Mouse (Mus musculus) hindbrain, embryonic 16.5 days (tissue): Measurements from ENCODE around the gene Ptar1. TPM values are rescaled to one million over a fixed set of nuclear protein-coding genes. Genes with fewer than 3 reads are reported as not detected.
A peak's percentile ranks its signal among the peaks of the same experiment; 100 is the strongest.
"Not testable (repeated sequence)": the region's sequence is repeated elsewhere in the genome, so short reads cannot be mapped to it uniquely, and the experiment has no call there.

ENCODE experiments used
- ATAC-seq: fragments of 200-750 bp; cut with Nextera tagmentation; 2 replicates; pipeline ENCODE4 v1.8.0; 2017; ENCODE audit warnings: moderate TSS enrichment, moderate library complexity
- H3K27ac ChIP-seq: fragments of 300-500 bp; sonication (generic); 2 replicates; pipeline ENCODE4 v1.5.1; 2014; ENCODE audit warnings: low read depth, mild to moderate bottlenecking, control low read depth, low read length, moderate library complexity
- H3K27me3 ChIP-seq: fragments of 300-500 bp; sonication (generic); replicated peaks from 2 replicates; pipeline ENCODE4 v1.6.1; 2014; ENCODE audit warnings: low read length; ENCODE audit not compliant: control insufficient read depth, insufficient read depth
- H3K36me3 ChIP-seq: fragments of 300-500 bp; sonication (generic); 2 replicates; pipeline ENCODE4 v1.6.1; 2014; ENCODE audit warnings: mild to moderate bottlenecking, low read length, moderate library complexity, mixed read lengths; ENCODE audit not compliant: control insufficient read depth, insufficient read depth
- H3K4me1 ChIP-seq: fragments of 300-500 bp; sonication (generic); 2 replicates; pipeline ENCODE4 v1.6.1; 2014; ENCODE audit warnings: low read depth, low read length; ENCODE audit not compliant: control insufficient read depth, insufficient read depth
- H3K4me2 ChIP-seq: fragments of 300-500 bp; sonication (generic); 2 replicates; pipeline ENCODE4 v1.6.1; 2014; ENCODE audit warnings: mild to moderate bottlenecking, low read length, control low read depth, moderate library complexity
- H3K4me3 ChIP-seq: fragments of 300-500 bp; sonication (generic); 2 replicates; pipeline ENCODE4 v1.5.1; 2014; ENCODE audit warnings: mild to moderate bottlenecking, low read length, control low read depth, moderate library complexity
- H3K9ac ChIP-seq: fragments of 300-500 bp; sonication (generic); 2 replicates; pipeline ENCODE4 v1.6.1; 2014; ENCODE audit warnings: low read depth, mild to moderate bottlenecking, control low read depth, low read length, moderate library complexity
- H3K9me3 ChIP-seq: fragments of 300-500 bp; sonication (generic); 2 replicates; pipeline ENCODE4 v1.6.1; 2014; ENCODE audit warnings: mild to moderate bottlenecking, low read length, moderate library complexity; ENCODE audit not compliant: control insufficient read depth
- WGBS: fragments of 180-500 bp; shearing (Covaris S2); extraction: QIAGEN DNeasy Blood & Tissue Kit; methylation state at CpG from one replicate; pipeline ENCODE4 v1.1.7; 2014; 5-methylcytosine and 5-hydroxymethylcytosine counted together
- polyA plus RNA-seq: library from polyadenylated mRNA; unstranded; fragments of >200 nt; fragmentation: Nextera tagmentation; extraction: Ambion mirVana; gene quantifications from 2 replicates; pipeline ENCODE4 v1.2.1, GENCODE M21; 2015

Gene Ptar1
- polyA plus RNA-seq, 1 experiment from 2014 or later: 4.0 TPM

DNA sequence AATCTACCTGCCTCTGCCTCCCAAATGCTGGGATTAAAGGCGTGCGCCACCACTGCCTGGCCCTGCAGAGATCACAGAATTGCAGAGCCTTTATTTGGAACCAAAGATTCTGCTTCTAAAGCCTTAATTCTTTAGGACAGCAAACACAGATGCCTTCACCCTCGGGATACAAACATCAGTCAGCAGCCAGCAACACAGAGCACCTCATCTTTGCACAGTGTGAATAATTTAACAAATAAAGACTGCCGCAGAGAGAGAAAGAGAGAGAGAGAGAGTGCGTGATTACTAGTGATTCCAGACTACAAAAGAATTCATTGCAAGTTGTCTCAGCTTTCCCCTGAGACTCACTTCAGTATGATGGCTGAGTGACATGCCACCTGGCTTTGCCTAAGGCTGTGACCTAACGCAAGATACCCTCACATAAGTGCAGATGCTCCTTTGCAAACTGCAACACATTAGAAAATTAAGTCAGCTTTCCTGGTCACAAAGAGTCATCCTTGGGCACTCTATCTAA is 19.0 kb upstream of the Ptar1 start:
- Histone ChIP-seq H3K36me3 (no peaks in the 10 kb centered on the region), H3K4me2 (no peak overlapping the region), H3K27ac (no peak overlapping the region), H3K9ac (no peak overlapping the region), H3K27me3 (no peaks in the 10 kb centered on the region), H3K9me3 (no peaks in the 10 kb centered on the region), H3K4me3 (no peak overlapping the region), H3K4me1 (no peaks in the 10 kb centered on the region)
- 49% methylated on average over 6 of the region's 6 CpGs for WGBS
- ATAC-seq: no peak

DNA sequence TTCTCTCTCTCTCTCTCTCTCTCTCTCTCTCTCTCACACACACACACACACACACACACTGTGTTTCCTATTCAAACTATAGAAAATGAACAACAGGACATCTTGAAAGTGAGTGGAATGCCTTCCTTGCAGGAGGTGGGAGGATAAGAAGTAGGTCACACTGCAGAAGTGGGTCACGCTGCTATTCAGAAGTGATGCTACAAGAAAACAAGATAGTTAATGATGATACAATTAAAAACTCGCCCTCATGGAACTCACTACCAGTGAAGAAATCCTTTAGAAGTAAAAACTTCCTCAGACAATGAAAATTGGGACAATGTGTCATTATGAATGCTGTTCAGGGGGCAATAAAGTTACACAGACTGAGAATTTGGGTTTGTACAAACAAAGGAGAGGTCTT is 14.2 kb upstream of the Ptar1 start:
- Histone ChIP-seq H3K27ac (no peak overlapping the region), H3K4me2 (no peak overlapping the region), H3K9ac (no peak overlapping the region), H3K4me1 (no peaks in the 10 kb centered on the region), H3K36me3 (no peaks in the 10 kb centered on the region), H3K9me3 (no peaks in the 10 kb centered on the region), H3K27me3 (no peaks in the 10 kb centered on the region), H3K4me3 (no peak overlapping the region)
- no peak for ATAC-seq
- 62% methylated on average over 2 of the region's 2 CpGs for WGBS

GRCm38 (mm10) chr19:23675656-23676055 is 11.6 kb upstream of the Ptar1 start:
- not testable (repeated sequence) for H3K27ac ChIP-seq, H3K9me3 ChIP-seq, H3K27me3 ChIP-seq, H3K36me3 ChIP-seq, H3K9ac ChIP-seq, H3K4me2 ChIP-seq, H3K4me3 ChIP-seq, ATAC-seq, H3K4me1 ChIP-seq
- 93% methylated on average over 8 of the region's 8 CpGs for WGBS

DNA sequence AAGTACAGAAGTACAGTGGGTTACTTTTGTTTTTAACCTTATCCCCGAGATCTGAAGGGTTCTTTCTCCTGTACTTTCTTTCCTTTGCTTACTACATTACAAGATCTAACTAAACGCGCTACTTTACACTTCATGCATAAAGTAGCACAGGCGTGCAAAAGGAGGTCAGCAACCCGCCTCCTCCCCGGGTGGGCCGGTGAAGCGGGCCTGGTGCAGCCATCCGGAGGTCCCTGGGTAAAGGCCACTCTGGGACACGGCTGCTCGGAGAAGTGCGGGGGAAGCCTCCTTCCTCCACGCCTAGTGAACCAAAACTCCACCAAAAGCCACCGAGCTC is 300 bp upstream of the Ptar1 start:
- Histone ChIP-seq H3K4me2 (peak overlapping the region; percentile 66), H3K36me3 (no peaks in the 10 kb centered on the region), H3K4me1 (peaks cover 13% of the 10 kb centered on the region), H3K9ac (peak overlapping the region; percentile 95), H3K27ac (peak overlapping the region; percentile 96), H3K9me3 (no peaks in the 10 kb centered on the region), H3K27me3 (no peaks in the 10 kb centered on the region), H3K4me3 (peak overlapping the region; percentile 76)
- WGBS: under 1% methylated on average over 14 of the region's 14 CpGs
- ATAC-seq: no peak; the same call in 1 of the 2 replicates

GRCm38 (mm10) chr19:23688421-23688946 is 1.3 kb downstream of the Ptar1 start:
- no peaks in the 10 kb centered on the region for H3K27me3 ChIP-seq
- H3K9me3 ChIP-seq: no peaks in the 10 kb centered on the region
- H3K9ac ChIP-seq: no peak overlapping the region
- H3K4me1 ChIP-seq: peaks cover 13% of the 10 kb centered on the region
- no peak for ATAC-seq
- peak overlapping the region; percentile 31 for H3K4me3 ChIP-seq
- WGBS: 13% methylated on average over 4 of the region's 4 CpGs
- peak overlapping the region; percentile 66 for H3K4me2 ChIP-seq
- H3K27ac ChIP-seq: peak overlapping the region; percentile 31; the same call in 1 of the 2 replicates
- H3K36me3 ChIP-seq: no peaks in the 10 kb centered on the region

DNA sequence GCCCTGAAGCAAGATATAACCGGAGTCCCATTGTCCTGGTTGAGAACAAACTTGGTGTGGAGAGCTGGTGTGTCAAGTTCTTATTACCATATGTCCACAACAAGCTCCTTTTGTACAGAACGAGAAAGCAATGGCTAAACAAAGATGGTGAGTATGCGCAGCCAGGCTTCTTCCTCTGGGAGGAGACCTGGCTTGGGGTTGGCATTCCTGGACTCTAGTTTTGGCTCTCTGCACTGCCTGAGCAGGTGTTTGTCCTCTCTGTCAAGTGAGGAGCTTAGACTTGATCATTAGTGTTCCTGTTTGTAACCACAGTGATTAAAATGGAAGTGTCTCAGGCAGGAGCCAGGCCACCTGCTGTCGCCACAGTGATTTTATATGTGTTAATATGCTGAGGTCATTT is 7.1 kb downstream of the Ptar1 start:
- ATAC-seq: 0 out of 2 replicates have a peak, but pooled peaks have one; percentile 24
- no peak overlapping the region for H3K9ac ChIP-seq
- 0 out of 2 replicates have a peak, but pooled peaks cover 4% of the 10 kb centered on the region for H3K36me3 ChIP-seq
- no peak overlapping the region for H3K4me3 ChIP-seq
- H3K27ac ChIP-seq: no peak overlapping the region
- no peaks in the 10 kb centered on the region for H3K27me3 ChIP-seq
- no peaks in the 10 kb centered on the region for H3K9me3 ChIP-seq
- H3K4me2 ChIP-seq: no peak overlapping the region
- H3K4me1 ChIP-seq: peaks cover 7% of the 10 kb centered on the region
- 64% methylated on average over 4 of the region's 4 CpGs for WGBS

DNA sequence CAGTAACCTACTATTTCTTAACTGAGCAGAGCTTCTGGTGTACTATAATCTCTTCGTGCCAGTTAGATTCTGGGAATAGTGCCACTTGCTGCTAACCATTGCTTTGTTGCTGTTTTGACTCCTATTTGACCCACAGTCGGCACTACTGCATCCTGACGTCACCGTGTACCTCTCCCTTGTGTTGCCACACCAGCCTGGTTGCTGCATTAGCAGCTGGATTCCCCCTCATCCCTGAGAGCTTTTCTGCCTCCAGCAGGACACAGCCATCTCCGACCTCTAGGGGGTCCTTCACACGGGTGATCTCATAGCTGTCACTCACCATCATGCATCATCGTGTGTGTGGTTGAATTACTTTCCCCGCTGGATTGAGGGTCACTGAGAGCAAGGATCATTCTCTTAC is 10.6 kb downstream of the Ptar1 start:
- Histone ChIP-seq H3K36me3 (peaks cover 4% of the 10 kb centered on the region; the same call in 1 of the 2 replicates), H3K27ac (no peak overlapping the region), H3K4me2 (no peak overlapping the region), H3K9me3 (no peaks in the 10 kb centered on the region), H3K27me3 (no peaks in the 10 kb centered on the region), H3K4me3 (no peak overlapping the region), H3K9ac (no peak overlapping the region), H3K4me1 (no peaks in the 10 kb centered on the region)
- no peak for ATAC-seq
- 72% methylated on average over 8 of the region's 8 CpGs for WGBS

GRCm38 (mm10) chr19:23698366-23698765 is 11.1 kb downstream of the Ptar1 start:
- H3K27ac ChIP-seq: no peak overlapping the region
- 80% methylated on average over 7 of the region's 7 CpGs for WGBS
- H3K9ac ChIP-seq: no peak overlapping the region
- H3K27me3 ChIP-seq: no peaks in the 10 kb centered on the region
- no peak overlapping the region for H3K4me2 ChIP-seq
- no peaks in the 10 kb centered on the region for H3K4me1 ChIP-seq
- H3K36me3 ChIP-seq: peaks cover 4% of the 10 kb centered on the region; the same call in 1 of the 2 replicates
- H3K9me3 ChIP-seq: no peaks in the 10 kb centered on the region
- ATAC-seq: no peak
- no peak overlapping the region for H3K4me3 ChIP-seq

GRCm38 (mm10) chr19:23699131-23699530 is 11.9 kb downstream of the Ptar1 start:
- 88% methylated on average over 4 of the region's 4 CpGs for WGBS
- H3K9ac ChIP-seq: no peak overlapping the region

More at GRCm38 (mm10) chr19:23699131-23699530, 11.9 kb downstream of the Ptar1 start:
- no peak for ATAC-seq
- Histone ChIP-seq H3K27ac (no peak overlapping the region), H3K4me2 (no peak overlapping the region), H3K9me3 (no peaks in the 10 kb centered on the region), H3K27me3 (no peaks in the 10 kb centered on the region), H3K4me3 (no peak overlapping the region), H3K36me3 (peaks cover 4% of the 10 kb centered on the region; the same call in 1 of the 2 replicates), H3K4me1 (no peaks in the 10 kb centered on the region)
